Mouse (Mus musculus): ENCODE data around the gene Cdhr1.

GRCm38 (mm10) chr14:37027951-37028350 is 70.2 kb downstream of the Cdhr1 start:
- TF ChIP-seq GATA1 (IDR thresholded peaks at IDR 0.05; ENCODE audit: low read length) (no peak), TAL1 (IDR thresholded peaks at IDR 0.05; ENCODE audit: low read length) (no peak)
